Mouse (Mus musculus): Measurements from ENCODE around the gene Mogs. TPM values are rescaled to one million over a fixed set of nuclear protein-coding genes. Genes with fewer than 3 reads are reported as not detected.

Mogs gene
- total RNA-seq (2015), result 54.6 and 69.0 TPM in 2 replicates
- total RNA-seq (2017), result 122 and 130 TPM in 2 replicates

DNA sequence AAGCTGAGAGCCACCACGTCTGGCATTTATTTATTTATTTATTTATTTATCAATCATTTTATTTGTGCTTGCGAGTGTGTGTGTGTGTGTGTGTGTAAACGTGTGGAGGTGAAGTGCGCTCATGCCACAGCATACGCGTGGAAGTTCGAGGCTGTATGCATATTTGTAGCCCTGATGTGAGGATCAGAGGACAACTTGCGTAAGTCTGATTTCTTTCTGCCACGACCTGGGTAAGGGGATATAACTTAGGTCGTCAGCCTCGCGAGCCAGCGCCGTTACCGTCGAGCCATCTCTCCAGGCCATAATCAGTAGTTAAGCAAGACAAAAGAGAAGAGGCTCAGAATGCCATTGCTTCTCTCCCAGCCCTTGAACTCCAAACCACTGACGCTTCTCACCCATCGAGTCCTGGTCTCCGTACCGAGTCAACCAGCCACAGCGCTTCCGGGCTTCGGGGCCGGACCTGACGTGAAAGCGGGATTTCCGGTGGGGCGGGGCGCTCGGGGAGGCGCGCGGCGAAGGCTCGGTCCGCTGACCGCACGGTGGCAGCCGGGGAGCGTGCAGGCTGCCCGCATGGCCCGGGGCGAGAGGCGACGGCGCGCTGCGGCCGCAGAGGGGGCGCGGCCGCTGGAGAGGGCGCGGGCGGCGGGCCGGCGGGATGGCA lies at the start of gene Mogs:
Gene Mogs, plus strand, starts transcription at position 486 of the 661 bp plus-strand sequence.
- ATAC-seq (replicated peaks; ENCODE audit: poor library complexity), result peak; percentile 86

DNA sequence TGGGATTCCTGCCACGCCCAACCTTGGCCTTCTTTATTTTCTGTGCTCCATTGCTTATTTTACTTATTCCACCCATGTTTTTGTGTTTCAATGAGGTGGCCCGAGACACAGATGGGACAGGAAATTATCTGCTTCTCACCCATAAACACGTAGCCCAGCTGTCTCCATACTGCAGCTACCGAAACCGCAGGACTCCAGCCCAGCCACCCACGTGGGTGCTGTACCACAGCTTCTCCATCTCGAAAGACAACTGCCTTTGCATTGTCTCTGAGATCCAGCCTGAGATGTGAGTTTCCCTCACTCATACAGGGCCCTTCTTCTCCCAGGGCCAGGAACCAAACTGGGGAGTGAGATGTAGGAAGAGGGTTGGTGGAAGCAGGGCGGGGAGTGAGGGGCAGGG lies 49.3 kb upstream of the Mogs start:
- no peak for ATAC-seq (replicated peaks; ENCODE audit: poor library complexity)

DNA sequence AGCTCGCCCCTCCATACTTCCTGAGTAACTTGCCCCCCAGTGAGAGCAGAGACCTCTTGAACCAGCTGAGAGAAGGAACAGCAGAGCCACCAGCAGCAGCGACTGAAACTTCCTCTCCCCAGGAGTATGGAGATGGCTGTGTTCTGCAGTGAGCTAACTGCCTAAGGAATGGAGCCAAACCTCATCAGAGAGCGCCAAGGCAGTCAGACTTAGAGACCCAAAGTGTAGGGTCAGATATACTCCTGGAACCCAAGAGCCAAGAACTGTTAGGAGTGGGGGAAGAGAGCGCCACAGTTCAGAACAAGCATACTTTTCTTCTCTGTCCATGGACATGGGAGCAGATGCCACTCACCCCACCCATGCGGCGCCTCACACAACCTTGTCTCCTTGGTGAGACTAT lies 48.9 kb upstream of the Mogs start:
- ATAC-seq (replicated peaks; ENCODE audit: poor library complexity), result no peak

DNA sequence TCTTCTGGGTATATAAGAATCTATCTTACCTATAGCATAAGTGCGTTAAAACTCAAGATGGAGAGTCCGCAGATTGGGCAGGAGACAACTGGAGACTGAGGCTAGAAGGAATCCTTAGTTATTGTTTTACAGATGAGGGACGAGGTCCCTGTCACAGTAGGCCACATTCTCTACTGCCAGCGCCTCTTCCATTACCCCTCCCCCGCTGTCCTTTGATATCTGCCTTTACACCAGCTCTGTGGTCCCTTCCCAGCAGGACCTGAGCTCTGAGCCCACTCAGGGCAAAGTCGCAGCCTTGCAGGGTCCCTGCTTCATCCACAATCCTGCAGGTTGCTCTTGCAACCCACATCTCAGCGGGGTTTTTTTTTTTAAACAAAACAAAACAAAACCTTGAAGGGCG lies 47.1 kb upstream of the Mogs start:
- no peak for ATAC-seq (replicated peaks; ENCODE audit: poor library complexity)

DNA sequence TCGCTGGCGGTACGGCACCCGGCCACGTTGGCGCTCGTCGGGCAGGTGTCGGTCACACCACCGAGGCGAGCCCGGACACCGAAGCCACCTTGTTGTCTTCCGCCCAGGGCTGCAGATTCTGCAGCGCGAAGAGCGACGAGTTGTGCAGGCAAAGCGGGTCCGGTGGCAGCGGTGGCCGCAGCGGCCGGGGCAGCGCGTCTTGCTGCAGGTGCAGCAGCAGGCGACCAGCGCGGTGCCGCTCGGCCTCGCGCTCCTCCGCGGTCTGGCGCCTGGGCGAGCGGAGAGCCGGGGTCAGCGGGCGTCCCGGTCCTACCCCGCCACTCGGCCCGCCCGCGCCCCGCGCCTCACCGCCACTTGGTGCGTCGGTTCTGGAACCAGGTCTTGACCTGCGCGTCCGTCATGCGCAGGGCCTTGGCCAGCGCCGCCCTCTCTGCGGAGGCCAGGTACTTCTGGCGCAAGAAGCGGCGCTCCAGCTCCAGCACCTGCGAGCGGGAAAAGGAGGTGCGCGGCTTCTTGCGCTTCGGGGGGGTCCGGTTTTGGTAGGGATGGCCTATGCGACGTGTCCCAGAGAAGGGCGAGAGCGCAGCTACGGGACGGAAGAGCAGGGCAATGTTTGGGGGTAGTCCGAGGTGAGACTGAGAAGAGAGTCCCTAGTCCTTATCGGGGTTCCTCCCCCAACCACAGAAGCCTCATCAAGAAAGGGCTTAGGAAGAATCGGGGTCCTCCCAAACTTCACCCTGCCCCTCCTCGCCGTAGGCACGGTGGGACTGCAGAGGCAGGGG lies 46.4 kb upstream of the Mogs start:
- ATAC-seq (replicated peaks; ENCODE audit: poor library complexity), result no peak

DNA sequence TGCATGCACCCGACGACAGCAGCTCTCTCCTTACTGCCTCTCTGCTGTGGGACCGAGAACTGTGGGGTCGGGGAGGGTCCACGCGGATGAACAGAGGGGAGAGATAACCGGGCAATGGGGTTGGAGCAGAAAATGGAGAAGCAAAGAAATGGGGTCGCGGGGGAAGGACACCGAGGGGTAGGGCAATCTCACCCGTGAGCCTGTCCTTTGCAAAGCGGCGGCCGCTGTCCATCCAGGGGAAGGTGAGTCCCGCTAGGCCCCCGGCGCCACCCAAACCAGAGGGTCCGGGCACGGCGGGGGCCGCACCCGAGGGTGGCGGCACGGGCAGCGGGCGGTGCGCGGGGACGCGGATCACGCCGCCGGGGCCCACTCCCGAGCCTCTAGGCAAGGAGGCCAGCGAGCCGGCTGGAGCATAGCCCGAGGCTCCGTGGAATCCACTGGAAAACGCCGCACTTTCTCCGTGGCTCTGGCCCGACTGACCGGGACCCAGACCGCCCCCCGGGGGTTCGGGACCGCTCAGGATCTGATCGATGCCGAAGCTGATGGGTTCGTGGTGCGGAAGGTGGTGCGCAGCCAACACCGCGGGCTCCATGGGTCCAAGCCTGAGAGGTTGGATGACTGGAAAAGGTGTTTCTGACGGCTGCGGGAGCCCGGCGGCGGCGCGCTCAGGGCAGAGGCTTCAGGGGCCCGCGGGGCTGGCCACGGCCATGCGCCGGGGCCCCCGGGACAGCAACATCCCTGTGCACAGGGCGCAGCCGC lies 45.6 kb upstream of the Mogs start:
- ATAC-seq (replicated peaks; ENCODE audit: poor library complexity), result no peak

DNA sequence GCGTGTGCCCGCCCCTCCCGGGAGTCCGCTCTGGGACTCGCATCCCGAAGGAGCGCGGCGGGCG lies 45.2 kb upstream of the Mogs start, which contains the start of gene Tlx2:
Gene Tlx2, minus strand, starts transcription at position 47 of the 64 bp plus-strand sequence.
- no peak for ATAC-seq (replicated peaks; ENCODE audit: poor library complexity)

DNA sequence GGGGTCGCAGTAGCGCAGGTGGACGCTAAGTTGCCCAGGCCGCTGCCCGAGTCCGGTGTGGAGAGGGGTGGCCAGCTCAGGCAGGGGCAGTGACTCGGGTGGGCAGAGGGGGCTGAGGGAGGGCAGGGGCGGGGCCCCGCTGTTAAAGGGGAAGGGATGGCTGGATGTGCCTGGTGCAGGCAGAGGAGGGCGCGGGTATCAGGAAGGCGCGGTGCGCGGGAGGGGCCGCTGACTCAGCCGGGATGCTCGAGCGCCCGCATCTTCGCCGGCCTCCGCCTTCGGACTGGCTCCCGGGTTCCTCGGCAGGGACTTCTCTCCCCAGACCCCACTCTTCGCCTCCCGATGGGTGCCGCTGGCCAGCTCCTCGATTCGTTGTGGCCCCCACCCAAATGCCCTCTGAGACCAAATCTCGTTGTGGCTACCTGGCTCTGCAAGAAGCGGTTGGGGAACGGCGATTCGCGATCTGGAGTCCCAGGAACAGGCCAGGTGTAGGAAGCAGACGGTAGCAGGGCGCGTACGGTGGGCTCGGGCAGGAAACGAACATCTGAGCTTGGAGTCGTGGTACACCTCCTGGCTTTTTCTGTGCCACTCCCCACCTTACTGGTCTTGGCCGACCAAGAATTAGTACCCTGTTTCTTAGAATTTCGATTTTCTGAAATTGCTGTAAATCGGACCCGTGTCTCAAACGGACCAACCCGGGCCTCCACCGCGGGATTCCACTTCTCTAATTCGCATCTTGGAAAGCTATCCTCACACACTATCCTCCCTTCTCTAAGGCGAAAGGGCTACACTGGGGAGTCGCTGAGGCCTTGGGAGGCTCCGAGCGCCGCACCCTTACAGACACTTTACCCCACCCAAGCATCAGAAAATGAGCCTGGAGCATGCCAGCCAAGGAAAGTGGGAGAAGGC lies 44.7 kb upstream of the Mogs start:
- ATAC-seq (replicated peaks; ENCODE audit: poor library complexity), result 0 out of 2 replicates have a peak, but pooled peaks have one; percentile 10

DNA sequence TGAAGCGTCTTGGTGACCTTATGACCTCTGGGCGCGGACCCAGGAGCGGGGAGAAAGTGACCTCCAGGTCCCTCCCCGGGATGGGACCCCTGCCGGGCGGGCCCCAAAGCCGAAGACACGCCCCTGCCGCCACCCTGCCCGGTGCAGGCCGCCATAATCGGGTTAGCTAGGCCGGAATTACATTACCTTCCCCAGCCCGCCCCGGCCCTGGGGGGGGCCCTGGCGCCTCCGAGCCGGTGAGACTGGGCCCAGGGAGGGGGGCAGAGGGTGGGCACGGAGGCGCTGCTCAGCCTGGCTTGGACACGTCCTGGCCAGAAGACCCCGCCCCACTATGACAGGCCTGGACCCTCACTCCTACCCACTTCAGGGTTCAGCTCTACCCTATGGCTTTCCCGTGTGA lies 44.1 kb upstream of the Mogs start:
- no peak for ATAC-seq (replicated peaks; ENCODE audit: poor library complexity)

DNA sequence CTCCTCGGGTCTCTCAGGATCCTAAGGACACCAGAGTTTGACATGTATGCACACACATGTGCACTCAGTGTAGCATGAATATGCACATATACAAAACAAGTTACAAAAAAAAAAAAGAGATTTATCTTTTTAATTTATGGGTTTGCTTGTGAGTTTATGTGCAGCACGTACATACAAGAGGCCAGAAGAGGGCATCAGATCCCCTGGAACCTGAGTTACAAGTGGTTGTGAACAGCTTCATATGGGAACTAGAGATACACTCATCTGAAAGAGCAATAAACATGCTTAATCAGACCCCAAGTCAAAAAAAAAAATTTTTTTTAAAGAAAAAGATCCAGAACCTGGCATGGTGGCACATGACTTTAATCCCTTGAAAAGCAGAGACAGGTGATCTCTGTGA lies 40.3 kb upstream of the Mogs start:
- 0 out of 2 replicates have a peak, but pooled peaks have one; percentile 19 for ATAC-seq (replicated peaks; ENCODE audit: poor library complexity)

DNA sequence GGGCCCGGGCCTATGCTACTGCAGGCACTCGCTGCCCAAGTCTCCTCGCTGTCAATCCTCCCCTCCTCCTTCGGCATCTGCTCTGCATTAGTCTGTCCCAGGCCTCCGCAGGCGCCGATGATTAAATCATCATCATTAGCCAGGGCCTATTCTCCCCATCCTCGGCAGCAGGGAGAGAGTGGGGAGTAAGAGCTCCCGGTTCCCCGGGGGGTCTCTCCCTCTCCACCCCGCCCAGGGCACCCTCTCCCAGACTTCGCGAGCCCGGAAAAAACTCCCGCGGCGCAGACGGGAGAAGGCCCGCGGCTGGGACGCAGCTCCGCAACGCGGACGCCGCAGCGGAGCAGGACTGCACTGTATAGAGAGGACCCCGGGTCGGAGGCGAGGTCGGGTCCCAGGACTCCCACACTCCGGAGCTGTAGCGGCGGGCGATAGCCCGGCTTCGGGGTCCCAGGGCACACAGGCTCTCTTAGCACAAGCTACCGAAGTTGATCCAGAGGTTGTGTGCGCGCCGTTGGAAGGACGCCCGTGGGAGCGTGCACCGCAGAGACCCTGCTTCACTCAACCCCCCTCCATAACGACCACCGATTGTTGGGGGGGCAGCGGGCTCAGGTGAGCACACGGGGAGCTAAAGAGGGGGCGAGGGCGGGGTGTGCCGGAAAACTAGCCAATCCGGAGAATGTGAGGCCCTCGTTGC lies 37.5 kb upstream of the Mogs start, which contains the start of gene Pcgf1:
Gene Pcgf1, plus strand, starts transcription at position 240 of the 694 bp plus-strand sequence.
- ATAC-seq (replicated peaks; ENCODE audit: poor library complexity), result peak; percentile 15

DNA sequence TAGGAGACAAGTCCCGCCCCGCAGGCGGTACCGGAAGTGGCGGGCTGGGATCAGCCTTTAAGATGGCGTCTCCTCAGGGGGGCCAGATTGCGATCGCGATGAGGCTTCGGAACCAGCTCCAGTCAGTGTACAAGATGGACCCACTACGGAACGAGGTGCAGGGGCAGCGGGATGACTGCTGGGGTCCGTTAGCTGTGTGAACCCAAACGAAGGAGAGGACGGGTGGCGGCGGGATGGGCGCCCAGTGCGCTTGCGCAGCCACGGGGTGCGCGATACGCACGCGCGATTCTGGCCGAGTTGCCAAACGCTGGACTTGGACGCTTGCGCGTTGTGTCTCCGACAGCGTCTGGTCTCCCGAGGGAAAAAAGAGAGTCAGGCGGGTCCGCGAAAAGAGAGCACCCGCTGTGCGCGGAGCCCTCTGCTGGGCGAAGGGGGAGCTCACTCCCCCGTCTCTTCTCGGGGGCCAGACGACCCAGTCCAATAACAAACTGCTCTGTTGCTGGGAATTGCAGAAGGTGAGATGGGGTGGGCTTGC lies 36.9 kb upstream of the Mogs start:
- ATAC-seq (replicated peaks; ENCODE audit: poor library complexity), result peak; percentile 92

DNA sequence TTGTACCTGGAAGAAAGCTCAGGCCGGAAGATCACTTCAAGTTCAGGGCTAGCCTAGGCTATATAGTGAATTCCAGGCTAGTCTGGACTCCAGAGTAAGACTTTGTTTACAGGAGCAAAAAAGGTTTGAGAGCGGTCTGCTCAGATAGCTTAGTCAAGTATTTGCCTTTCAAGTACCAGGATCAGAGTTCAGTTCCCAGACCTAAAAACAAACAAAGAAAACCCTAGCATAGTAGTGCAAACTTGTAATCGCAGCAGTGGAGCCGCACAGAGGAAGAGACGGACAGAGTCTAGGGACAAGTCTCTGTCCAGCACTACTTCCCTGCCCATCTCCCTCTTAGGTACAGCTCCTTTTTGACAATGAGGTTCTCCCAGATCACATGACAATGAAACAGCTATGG lies 35.1 kb upstream of the Mogs start:
- ATAC-seq (replicated peaks; ENCODE audit: poor library complexity), result no peak

DNA sequence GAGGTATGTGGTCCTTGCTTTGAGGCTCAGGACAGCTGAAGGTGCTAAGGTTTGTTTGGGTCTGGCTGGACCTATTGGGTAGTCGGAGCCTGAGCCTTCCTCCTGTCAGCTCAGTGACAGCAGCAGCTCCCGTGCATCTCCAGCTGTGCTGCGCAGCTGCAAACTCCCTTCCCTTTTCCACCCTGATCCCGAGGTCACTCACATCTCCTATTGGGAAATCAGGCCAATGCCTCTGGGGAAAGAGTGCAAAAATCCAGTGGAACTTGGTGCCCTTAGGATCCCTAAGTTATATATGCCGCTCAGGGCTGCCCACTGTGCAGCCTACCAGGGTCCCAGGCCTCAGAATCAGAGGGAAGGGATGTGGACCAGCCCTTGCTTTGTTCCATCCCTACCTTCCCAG lies 31.8 kb upstream of the Mogs start:
- no peak for ATAC-seq (replicated peaks; ENCODE audit: poor library complexity)

DNA sequence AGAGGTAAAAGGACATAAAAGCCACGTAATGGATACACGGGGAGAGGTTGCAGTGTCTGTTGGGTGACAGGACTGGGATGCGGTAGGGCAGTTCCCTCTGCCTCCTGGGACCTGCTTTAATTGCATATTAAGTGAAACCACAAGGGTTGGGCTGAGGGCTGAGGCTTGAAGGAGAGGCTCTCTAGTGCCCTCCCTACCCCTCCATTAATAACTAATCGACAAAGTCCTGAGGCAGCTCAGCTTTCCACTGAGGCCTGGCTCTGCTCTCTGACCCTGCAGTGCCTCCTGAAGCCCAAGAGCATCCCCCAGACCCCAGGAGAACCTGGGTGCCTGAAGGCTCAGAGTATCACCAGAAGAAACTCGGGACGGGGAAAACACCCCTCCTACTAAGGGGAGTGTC lies 30.8 kb upstream of the Mogs start:
- ATAC-seq (replicated peaks; ENCODE audit: poor library complexity), result no peak

DNA sequence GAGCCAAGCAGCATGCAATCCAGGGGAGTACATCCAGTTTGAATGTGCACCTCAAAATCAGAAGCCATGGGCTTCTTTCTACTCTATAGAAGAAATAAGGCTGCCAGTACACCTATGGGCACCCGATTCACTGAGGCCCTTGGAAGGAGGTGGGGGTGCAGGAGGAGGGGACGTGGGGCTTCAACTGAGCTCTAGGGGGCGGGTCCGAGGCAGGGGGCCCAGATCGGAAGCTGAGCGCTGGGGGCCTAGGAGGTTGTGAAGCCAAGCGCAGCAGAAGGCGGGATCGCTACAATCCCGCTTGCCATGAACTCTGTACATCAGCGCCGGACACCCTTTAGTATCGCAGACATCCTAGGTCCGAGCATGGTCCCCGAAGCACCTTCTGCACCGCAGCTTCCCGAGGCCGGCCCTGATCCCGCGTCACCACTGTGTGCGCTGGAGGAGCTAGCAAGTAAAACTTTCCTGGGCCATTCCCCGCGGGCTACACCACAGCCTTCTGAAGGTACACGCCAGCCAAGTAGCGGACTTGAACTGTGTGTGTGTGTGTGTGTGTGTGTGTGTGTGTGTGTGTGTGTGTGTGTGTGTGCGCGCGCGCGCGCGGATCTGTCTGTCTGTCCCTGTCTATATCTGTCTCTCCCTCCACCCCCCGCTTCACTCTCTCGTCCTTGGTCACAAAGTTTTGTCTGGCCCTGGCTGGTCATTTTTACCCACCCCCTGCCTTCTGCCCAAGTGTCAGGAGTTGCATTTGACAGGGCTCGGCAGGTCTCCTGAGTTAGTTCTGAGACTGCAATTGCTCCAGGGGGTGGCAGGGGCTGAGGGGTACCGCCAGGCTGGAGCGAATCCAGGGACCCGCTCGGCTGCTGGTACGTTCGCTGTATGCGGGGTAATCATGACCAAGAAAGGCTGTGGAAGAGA lies 28.9 kb upstream of the Mogs start, which contains the start of gene Lbx2:
Gene Lbx2, plus strand, starts transcription at position 247 of the 915 bp plus-strand sequence.
- ATAC-seq (replicated peaks; ENCODE audit: poor library complexity), result peak; percentile 39

DNA sequence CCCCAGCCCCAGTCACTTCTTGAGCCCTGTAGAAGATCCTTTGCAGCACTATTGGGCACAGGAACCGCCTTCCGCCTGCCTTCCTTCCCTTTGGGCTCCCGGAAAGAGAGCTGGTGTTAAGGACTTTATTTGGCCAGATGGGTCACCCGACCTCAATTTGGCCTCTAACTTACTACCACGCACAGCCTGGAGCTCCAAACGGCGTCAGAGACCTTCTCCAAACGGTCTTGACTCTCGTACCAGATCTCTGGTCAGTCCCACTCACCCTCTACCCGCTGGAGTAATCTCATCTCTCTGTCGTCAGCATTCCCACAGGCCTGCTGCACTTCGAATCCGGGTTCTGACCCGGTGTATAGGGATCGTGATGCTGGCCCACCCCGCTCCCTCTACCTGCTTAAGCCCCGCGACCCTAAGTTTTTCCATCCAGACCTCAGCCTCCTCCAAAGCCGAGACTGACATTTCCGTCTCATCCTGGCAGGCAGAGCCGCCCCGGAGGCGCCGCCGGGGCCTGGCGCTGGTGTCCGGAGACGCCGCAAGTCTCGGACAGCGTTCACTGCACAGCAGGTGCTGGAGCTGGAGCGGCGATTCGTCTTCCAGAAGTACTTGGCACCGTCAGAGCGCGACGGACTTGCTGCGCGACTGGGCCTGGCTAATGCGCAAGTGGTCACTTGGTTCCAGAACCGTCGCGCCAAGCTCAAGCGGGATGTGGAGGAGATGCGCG lies 27.9 kb upstream of the Mogs start:
- no peak for ATAC-seq (replicated peaks; ENCODE audit: poor library complexity)

DNA sequence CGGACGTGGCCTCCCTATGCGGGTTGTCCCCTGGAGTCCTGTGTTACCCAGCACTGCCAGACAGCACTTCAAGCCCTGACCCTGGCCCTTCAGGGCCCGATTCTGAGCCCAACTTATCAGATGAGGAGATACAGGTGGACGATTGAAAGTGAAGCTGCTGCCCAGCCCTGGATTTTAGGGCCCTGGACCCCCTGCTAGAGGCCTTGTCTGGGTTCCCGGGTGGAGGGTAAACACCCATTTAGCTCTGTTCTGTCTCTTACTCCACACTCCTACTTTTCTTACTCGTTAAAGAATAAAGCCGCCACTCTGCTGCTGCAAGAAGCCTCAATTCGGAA lies 27.4 kb upstream of the Mogs start:
- no peak for ATAC-seq (replicated peaks; ENCODE audit: poor library complexity)

Data from megakaryocyte progenitor cell, adult 5-6 weeks (primary cell).